Mouse (Mus musculus) midbrain, embryonic 16.5 days (tissue): ENCODE data around the gene Cracr2a. TPM values are rescaled to one million over a fixed set of nuclear protein-coding genes. Genes with fewer than 3 reads are reported as not detected.
A peak's percentile ranks its signal among the peaks of the same experiment; 100 is the strongest.

ENCODE experiments used
- ATAC-seq: fragments of 200-750 bp; cut with Nextera tagmentation; 2 replicates; pipeline ENCODE4 v1.8.0; 2017; ENCODE audit warnings: moderate TSS enrichment
- H3K27ac ChIP-seq: fragments of 300-500 bp; sonication (generic); 2 replicates; pipeline ENCODE4 v1.5.1; 2014; ENCODE audit warnings: mild to moderate bottlenecking, low read length, mixed read lengths
- H3K27me3 ChIP-seq: fragments of 300-500 bp; sonication (generic); 2 replicates; pipeline ENCODE4 v1.6.1; 2014; ENCODE audit warnings: low read depth, low read length, mixed read lengths; ENCODE audit not compliant: control insufficient read depth, insufficient read depth
- H3K36me3 ChIP-seq: fragments of 300-500 bp; sonication (generic); 2 replicates; pipeline ENCODE4 v1.6.1; 2014; ENCODE audit warnings: mild to moderate bottlenecking, low read length, moderate library complexity, mixed read lengths; ENCODE audit not compliant: control insufficient read depth, insufficient read depth
- H3K4me1 ChIP-seq: fragments of 300-500 bp; sonication (generic); 2 replicates; pipeline ENCODE4 v1.6.1; 2014; ENCODE audit warnings: mild to moderate bottlenecking, low read length, mixed read lengths; ENCODE audit not compliant: control insufficient read depth, insufficient read depth
- H3K4me2 ChIP-seq: fragments of 300-500 bp; sonication (generic); 2 replicates; pipeline ENCODE4 v1.6.1; 2014; ENCODE audit warnings: mild to moderate bottlenecking, low read length, mixed read lengths
- H3K4me3 ChIP-seq: fragments of 300-500 bp; sonication (generic); 2 replicates; pipeline ENCODE4 v1.5.1; 2014; ENCODE audit warnings: low read depth, mild to moderate bottlenecking, low read length, moderate library complexity, mixed read lengths
- H3K9ac ChIP-seq: fragments of 300-500 bp; sonication (generic); 2 replicates; pipeline ENCODE4 v1.6.1; 2014; ENCODE audit warnings: low read depth, low read length, mixed read lengths
- H3K9me3 ChIP-seq: fragments of 300-500 bp; sonication (generic); replicated peaks from 2 replicates; pipeline ENCODE4 v1.6.1; 2014; ENCODE audit warnings: mild to moderate bottlenecking, low read length, mixed read lengths; ENCODE audit not compliant: control insufficient read depth, poor library complexity, severe bottlenecking
- WGBS: fragments of 180-500 bp; shearing (Covaris S2); extraction: QIAGEN DNeasy Blood & Tissue Kit; methylation state at CpG from one replicate; pipeline ENCODE4 v1.1.7; 2014; 5-methylcytosine and 5-hydroxymethylcytosine counted together
- polyA plus RNA-seq: library from polyadenylated mRNA; unstranded; fragments of >200 nt; fragmentation: Nextera tagmentation; extraction: Ambion mirVana; gene quantifications from 2 replicates; pipeline ENCODE4 v1.2.1, GENCODE M21; 2015

Cracr2a gene
- polyA plus RNA-seq, 1 experiment from 2014 or later = 0.45 TPM

DNA sequence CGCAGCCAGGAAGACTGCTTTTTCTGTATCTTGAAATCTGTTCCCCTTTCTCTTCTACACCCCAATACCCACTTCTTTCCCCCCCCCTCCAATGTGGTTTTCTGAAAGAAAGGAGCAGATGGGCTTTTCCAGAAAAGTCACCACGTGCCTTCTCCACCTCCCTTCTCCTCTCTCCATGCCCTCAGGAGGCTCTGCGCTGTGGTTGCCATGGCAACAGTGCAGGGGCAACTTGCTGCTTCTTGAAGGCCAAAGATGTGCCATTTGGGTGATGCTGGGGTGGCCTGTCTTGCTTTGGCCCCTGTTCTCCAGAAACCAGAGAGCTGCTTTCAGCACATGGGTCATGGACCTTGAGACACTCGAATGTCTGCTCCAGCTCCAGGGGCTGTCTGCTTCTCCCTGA is 108.2 kb downstream of the Cracr2a start:
- H3K4me1 ChIP-seq = peaks cover 9% of the 10 kb centered on the region
- no peaks in the 10 kb centered on the region for H3K27me3 ChIP-seq
- 53% methylated on average over 4 of the region's 4 CpGs for WGBS
- H3K36me3 ChIP-seq = no peaks in the 10 kb centered on the region
- ATAC-seq = peak; percentile 70
- H3K9me3 ChIP-seq = no peaks in the 10 kb centered on the region
- no peak overlapping the region for H3K9ac ChIP-seq
- H3K4me3 ChIP-seq = no peak overlapping the region
- H3K4me2 ChIP-seq = no peak overlapping the region
- no peak overlapping the region for H3K27ac ChIP-seq

DNA sequence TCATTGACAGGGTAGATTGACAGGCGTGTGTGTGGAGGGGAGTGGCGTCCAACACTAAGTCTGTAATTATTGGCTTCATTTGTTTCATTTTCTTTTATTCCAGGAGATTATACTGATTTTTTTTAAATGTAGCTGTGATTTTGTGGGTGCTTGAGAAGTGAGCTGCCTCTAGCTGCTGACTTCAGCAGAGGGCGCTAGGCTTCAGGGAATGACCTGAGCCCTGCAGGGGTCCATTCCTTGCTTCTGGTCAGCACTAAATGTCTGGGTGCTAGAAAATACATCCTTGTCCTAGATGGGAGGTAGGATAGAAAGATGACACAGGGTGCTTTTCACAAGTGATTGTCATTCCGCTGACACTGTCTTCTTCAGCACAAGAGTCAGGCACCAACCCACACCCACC is 108.9 kb downstream of the Cracr2a start:
- H3K4me2 ChIP-seq = no peak overlapping the region
- H3K4me3 ChIP-seq = no peak overlapping the region
- peaks cover 9% of the 10 kb centered on the region for H3K4me1 ChIP-seq
- H3K9me3 ChIP-seq = no peaks in the 10 kb centered on the region
- ATAC-seq = no peak
- H3K9ac ChIP-seq = no peak overlapping the region
- H3K27ac ChIP-seq = no peak overlapping the region
- no peaks in the 10 kb centered on the region for H3K27me3 ChIP-seq
- H3K36me3 ChIP-seq = no peaks in the 10 kb centered on the region
- WGBS = 96% methylated on average over 4 of the region's 4 CpGs

GRCm38 (mm10) chr6:127672071-127672470 is 110.9 kb downstream of the Cracr2a start:
- Histone ChIP-seq H3K4me1 (peaks cover 9% of the 10 kb centered on the region), H3K36me3 (no peaks in the 10 kb centered on the region), H3K27ac (no peak overlapping the region), H3K9me3 (no peaks in the 10 kb centered on the region), H3K4me3 (no peak overlapping the region), H3K4me2 (no peak overlapping the region), H3K9ac (no peak overlapping the region), H3K27me3 (no peaks in the 10 kb centered on the region)
- ATAC-seq = no peak
- WGBS = 85% methylated on average over 7 of the region's 7 CpGs

DNA sequence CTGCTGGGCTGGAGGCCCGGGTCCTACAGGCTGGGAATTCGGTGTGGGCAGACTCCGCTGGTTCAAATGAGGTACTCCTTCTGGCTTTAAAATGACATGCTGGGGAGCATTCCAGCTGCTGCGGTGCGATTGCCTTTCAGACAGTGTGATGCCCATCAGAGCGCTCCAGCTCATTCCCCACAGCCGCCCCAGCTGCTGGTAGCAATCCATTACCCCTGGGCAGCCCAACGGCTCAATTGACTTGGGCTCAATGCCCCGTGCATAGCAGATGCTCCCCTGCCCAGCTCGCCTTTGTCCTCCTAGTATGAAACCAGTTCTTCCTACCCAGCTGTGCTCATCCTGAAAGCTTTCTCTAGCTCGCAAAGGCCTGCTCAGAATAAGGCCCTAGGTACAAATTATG is 115.7 kb downstream of the Cracr2a start:
- Histone ChIP-seq H3K9ac (no peak overlapping the region), H3K27me3 (no peaks in the 10 kb centered on the region), H3K4me1 (no peaks in the 10 kb centered on the region), H3K27ac (no peak overlapping the region), H3K36me3 (no peaks in the 10 kb centered on the region), H3K4me3 (no peak overlapping the region), H3K9me3 (no peaks in the 10 kb centered on the region), H3K4me2 (no peak overlapping the region)
- WGBS = 54% methylated on average over 11 of the region's 11 CpGs
- no peak for ATAC-seq

DNA sequence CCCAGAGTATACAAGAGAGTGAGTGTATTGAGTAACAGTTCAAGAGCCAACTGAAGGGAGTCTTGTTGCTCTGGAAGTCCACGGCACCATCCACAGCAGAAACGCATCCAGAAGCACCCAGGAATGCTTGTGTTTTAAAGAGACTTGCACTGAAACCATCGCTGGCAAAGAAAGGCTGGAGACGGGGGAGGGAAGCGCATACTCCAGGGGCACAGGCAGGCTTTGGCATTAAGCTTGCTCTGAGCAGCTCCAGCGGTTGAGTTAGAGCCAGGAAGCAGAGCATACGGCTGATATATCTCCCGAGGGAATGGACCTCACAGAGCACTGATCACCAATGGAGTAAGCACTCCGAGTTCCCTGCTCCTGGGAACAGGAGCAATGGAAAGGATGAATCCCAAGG is 117.2 kb downstream of the Cracr2a start:
- 65% methylated on average over 9 of the region's 9 CpGs for WGBS
- H3K9me3 ChIP-seq = no peaks in the 10 kb centered on the region
- H3K4me1 ChIP-seq = peaks cover 3% of the 10 kb centered on the region; the same call in 1 of the 2 replicates
- H3K4me3 ChIP-seq = no peak overlapping the region
- no peak overlapping the region for H3K4me2 ChIP-seq
- no peak for ATAC-seq
- no peaks in the 10 kb centered on the region for H3K27me3 ChIP-seq
- no peaks in the 10 kb centered on the region for H3K36me3 ChIP-seq
- H3K9ac ChIP-seq = no peak overlapping the region
- no peak overlapping the region for H3K27ac ChIP-seq

- no peak overlapping the region for H3K4me3 ChIP-seq
- peaks cover 8% of the 10 kb centered on the region; the same call in 1 of the 2 replicates for H3K4me1 ChIP-seq
- no peak overlapping the region for H3K9ac ChIP-seq
- WGBS = 69% methylated on average over 3 of the region's 3 CpGs
- H3K36me3 ChIP-seq = no peaks in the 10 kb centered on the region
- H3K9me3 ChIP-seq = no peaks in the 10 kb centered on the region
- ATAC-seq = no peak
- no peak overlapping the region for H3K27ac ChIP-seq
- H3K27me3 ChIP-seq = no peaks in the 10 kb centered on the region
- no peak overlapping the region for H3K4me2 ChIP-seq
These were observed 117.9 kb downstream of the Cracr2a start for GRCm38 (mm10) chr6:127678998-127679397.

DNA sequence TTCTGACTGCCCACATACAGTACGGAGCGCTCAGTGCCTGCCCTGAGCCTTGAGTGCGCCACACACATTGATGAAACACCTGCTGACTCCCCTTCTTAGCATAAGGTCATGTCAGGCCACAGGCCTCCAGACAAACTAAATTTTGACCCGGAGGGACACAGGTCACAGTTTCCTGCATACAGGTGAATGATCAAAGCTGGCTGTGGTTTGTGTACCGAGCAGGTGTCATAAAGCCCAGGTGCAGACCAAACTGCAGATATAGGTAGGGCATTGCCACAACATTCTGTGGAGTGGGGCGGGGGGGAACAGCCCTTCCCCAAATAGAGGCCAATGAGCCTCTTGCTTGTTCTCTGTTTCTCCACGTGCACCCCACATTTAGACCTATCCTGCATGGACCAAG is 119.6 kb downstream of the Cracr2a start:
- Histone ChIP-seq H3K9me3 (no peaks in the 10 kb centered on the region), H3K27ac (no peak overlapping the region), H3K36me3 (no peaks in the 10 kb centered on the region), H3K9ac (no peak overlapping the region), H3K4me2 (no peak overlapping the region), H3K4me3 (no peak overlapping the region), H3K4me1 (peaks cover 13% of the 10 kb centered on the region), H3K27me3 (no peaks in the 10 kb centered on the region)
- 95% methylated on average over 7 of the region's 7 CpGs for WGBS
- no peak for ATAC-seq

- no peak for ATAC-seq
- Histone ChIP-seq H3K27me3 (no peaks in the 10 kb centered on the region), H3K4me3 (no peak overlapping the region), H3K36me3 (no peaks in the 10 kb centered on the region), H3K27ac (no peak overlapping the region), H3K9ac (no peak overlapping the region), H3K9me3 (no peaks in the 10 kb centered on the region), H3K4me1 (peaks cover 13% of the 10 kb centered on the region), H3K4me2 (no peak overlapping the region)
- WGBS = 45% methylated on average over 8 of the region's 8 CpGs
These were observed 122.4 kb downstream of the Cracr2a start for GRCm38 (mm10) chr6:127683561-127683960.

DNA sequence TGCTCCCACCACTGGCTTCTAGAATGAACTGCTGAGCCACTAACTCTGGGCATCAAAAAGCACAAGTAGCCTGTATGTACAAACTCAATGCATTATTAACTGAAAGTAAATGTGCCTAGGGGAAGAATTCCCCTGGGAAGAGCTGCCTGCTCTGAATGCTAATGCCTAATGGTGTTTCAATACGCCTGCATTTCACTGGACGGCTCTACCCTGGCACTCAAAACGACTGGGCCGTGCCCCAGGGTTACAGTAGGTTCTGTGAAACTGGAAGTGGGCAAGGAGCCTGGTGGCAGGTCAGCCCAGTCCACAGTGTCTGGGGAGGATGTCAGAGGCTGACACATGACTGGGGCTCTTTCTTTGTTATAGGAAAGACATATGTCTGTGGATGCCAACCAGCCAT is 123.8 kb downstream of the Cracr2a start:
- WGBS = 21% methylated on average over 4 of the region's 4 CpGs
- Histone ChIP-seq H3K9ac (no peak overlapping the region), H3K36me3 (no peaks in the 10 kb centered on the region), H3K4me3 (no peak overlapping the region), H3K4me2 (no peak overlapping the region), H3K9me3 (no peaks in the 10 kb centered on the region), H3K27me3 (no peaks in the 10 kb centered on the region), H3K27ac (no peak overlapping the region), H3K4me1 (peaks cover 13% of the 10 kb centered on the region)
- ATAC-seq = peak; percentile 66
